Mouse (Mus musculus): Measurements from ENCODE around the gene Ceacam2. TPM values are rescaled to one million over a fixed set of nuclear protein-coding genes. Genes with fewer than 3 reads are reported as not detected.
"Not testable (repeated sequence)": the region's sequence is repeated elsewhere in the genome, so short reads cannot be mapped to it uniquely, and the experiment has no call there.

The Ceacam2 gene
- polyA plus RNA-seq, 1 experiment from 2014 or later = not detected

DNA sequence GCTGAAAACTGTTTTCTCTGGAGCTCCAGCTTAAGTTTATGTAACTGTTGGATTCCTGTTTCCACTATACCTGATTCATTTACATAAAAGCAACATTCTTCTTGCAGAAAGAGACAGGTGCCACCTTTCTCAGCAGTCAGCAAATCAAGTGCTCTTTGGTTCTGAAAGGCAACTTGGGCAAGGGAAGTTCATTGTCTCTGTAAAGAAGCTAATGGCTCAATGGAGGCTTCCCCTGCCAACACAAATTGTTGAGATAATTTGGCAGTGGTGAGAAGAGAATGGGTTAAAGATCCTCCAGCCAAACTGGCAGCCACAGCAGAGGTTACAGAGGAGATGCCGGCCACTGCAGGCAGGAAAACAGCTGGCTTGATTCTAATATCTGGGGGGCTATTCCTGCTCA, 49.0 kb downstream of the Ceacam2 start:
- not testable (repeated sequence) for H3K27me3 ChIP-seq (ENCODE audit: control insufficient read depth, insufficient read depth, low read length); H3K4me2 ChIP-seq; H3K36me3 ChIP-seq (ENCODE audit: control insufficient read depth, insufficient read depth, low read length); H3K9ac ChIP-seq (ENCODE audit: low read length); H3K27ac ChIP-seq (ENCODE audit: low read depth, low read length); H3K4me1 ChIP-seq (ENCODE audit: control insufficient read depth, insufficient read depth, low read length); H3K4me3 ChIP-seq (ENCODE audit: low read depth, low read length); H3K9me3 ChIP-seq (ENCODE audit: control insufficient read depth, low read length); ATAC-seq (ENCODE audit: low FRiP score)
- DNase-seq (ENCODE audit: low spot score, missing footprints) = peak; percentile 12
- WGBS = no CpG with 5 or more reads among the region's 1 CpGs

DNA sequence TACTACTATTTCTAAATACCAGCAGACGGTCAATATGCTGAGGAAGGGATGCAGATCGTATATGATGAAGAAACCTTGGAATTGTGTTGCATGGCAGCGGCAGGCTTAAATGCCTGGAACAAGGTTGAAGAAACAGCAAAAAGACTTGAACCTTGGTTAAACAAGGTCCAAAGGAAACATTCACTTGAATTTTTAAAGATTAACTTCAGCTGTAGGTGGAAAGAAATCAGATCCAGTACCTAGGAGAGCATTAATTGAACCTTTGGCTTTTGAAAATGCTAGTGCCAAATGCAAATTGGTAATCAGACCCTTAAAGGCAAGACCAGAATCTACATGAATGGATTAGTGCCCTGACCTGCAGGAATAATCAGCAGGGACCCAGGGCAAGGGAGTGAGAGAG, 50.3 kb downstream of the Ceacam2 start:
- not testable (repeated sequence) for H3K27ac ChIP-seq (ENCODE audit: low read depth, low read length); H3K27me3 ChIP-seq (ENCODE audit: control insufficient read depth, insufficient read depth, low read length); ATAC-seq (ENCODE audit: low FRiP score); DNase-seq (ENCODE audit: low spot score, missing footprints); H3K4me2 ChIP-seq; H3K4me3 ChIP-seq (ENCODE audit: low read depth, low read length); H3K9ac ChIP-seq (ENCODE audit: low read length); H3K36me3 ChIP-seq (ENCODE audit: control insufficient read depth, insufficient read depth, low read length); H3K9me3 ChIP-seq (ENCODE audit: control insufficient read depth, low read length); H3K4me1 ChIP-seq (ENCODE audit: control insufficient read depth, insufficient read depth, low read length)
- WGBS = 90% methylated on average over 3 of the region's 3 CpGs

GRCm38 (mm10) chr7:25486186-25486585, 53.5 kb downstream of the Ceacam2 start:
- Histone ChIP-seq H3K9ac (ENCODE audit: low read length) (no peak overlapping the region), H3K27me3 (ENCODE audit: control insufficient read depth, insufficient read depth, low read length) (no peaks in the 10 kb centered on the region), H3K4me1 (ENCODE audit: control insufficient read depth, insufficient read depth, low read length) (no peaks in the 10 kb centered on the region), H3K4me2 (no peak overlapping the region), H3K4me3 (ENCODE audit: low read depth, low read length) (no peak overlapping the region), H3K27ac (ENCODE audit: low read depth, low read length) (no peak overlapping the region), H3K36me3 (ENCODE audit: control insufficient read depth, insufficient read depth, low read length) (no peaks in the 10 kb centered on the region), H3K9me3 (ENCODE audit: control insufficient read depth, low read length) (no peaks in the 10 kb centered on the region)
- peak; percentile 59 for DNase-seq (ENCODE audit: low spot score, missing footprints)
- WGBS = 13% methylated on average over 1 of the region's 1 CpGs
- ATAC-seq (ENCODE audit: low FRiP score) = no peak

- no peak overlapping the region for H3K27ac ChIP-seq (ENCODE audit: low read depth, low read length)
- no peaks in the 10 kb centered on the region for H3K4me1 ChIP-seq (ENCODE audit: control insufficient read depth, insufficient read depth, low read length)
- 55% methylated on average over 5 of the region's 5 CpGs for WGBS
- H3K4me3 ChIP-seq (ENCODE audit: low read depth, low read length) = no peak overlapping the region
- H3K9me3 ChIP-seq (ENCODE audit: control insufficient read depth, low read length) = no peaks in the 10 kb centered on the region
- H3K27me3 ChIP-seq (ENCODE audit: control insufficient read depth, insufficient read depth, low read length) = no peaks in the 10 kb centered on the region
- H3K4me2 ChIP-seq = no peak overlapping the region
- H3K9ac ChIP-seq (ENCODE audit: low read length) = no peak overlapping the region
- H3K36me3 ChIP-seq (ENCODE audit: control insufficient read depth, insufficient read depth, low read length) = no peaks in the 10 kb centered on the region
- DNase-seq (ENCODE audit: low spot score, missing footprints) (no peak), ATAC-seq (ENCODE audit: low FRiP score) (no peak)
These were observed 54.6 kb downstream of the Ceacam2 start for GRCm38 (mm10) chr7:25485061-25485460.

GRCm38 (mm10) chr7:25483133-25483735, 56.4 kb downstream of the Ceacam2 start:
- H3K4me1 ChIP-seq (ENCODE audit: control insufficient read depth, insufficient read depth, low read length) = no peaks in the 10 kb centered on the region
- H3K4me3 ChIP-seq (ENCODE audit: low read depth, low read length) = no peak overlapping the region
- no peaks in the 10 kb centered on the region for H3K27me3 ChIP-seq (ENCODE audit: control insufficient read depth, insufficient read depth, low read length)
- DNase-seq (ENCODE audit: low spot score, missing footprints) = peak; percentile 53
- ATAC-seq (ENCODE audit: low FRiP score) = no peak
- WGBS = 79% methylated on average over 8 of the region's 8 CpGs
- no peaks in the 10 kb centered on the region for H3K9me3 ChIP-seq (ENCODE audit: control insufficient read depth, low read length)
- no peaks in the 10 kb centered on the region for H3K36me3 ChIP-seq (ENCODE audit: control insufficient read depth, insufficient read depth, low read length)
- H3K4me2 ChIP-seq = no peak overlapping the region
- H3K27ac ChIP-seq (ENCODE audit: low read depth, low read length) = no peak overlapping the region
- H3K9ac ChIP-seq (ENCODE audit: low read length) = no peak overlapping the region

- ATAC-seq (ENCODE audit: low FRiP score); H3K9me3 ChIP-seq (ENCODE audit: control insufficient read depth, low read length); H3K4me3 ChIP-seq (ENCODE audit: low read depth, low read length); H3K27me3 ChIP-seq (ENCODE audit: control insufficient read depth, insufficient read depth, low read length); H3K4me1 ChIP-seq (ENCODE audit: control insufficient read depth, insufficient read depth, low read length); H3K4me2 ChIP-seq; H3K9ac ChIP-seq (ENCODE audit: low read length); H3K36me3 ChIP-seq (ENCODE audit: control insufficient read depth, insufficient read depth, low read length); H3K27ac ChIP-seq (ENCODE audit: low read depth, low read length): not testable (repeated sequence)
- DNase-seq (ENCODE audit: low spot score, missing footprints) = peak; percentile 66
- WGBS = 69% methylated on average over 8 of the region's 8 CpGs
These were observed 58.9 kb downstream of the Ceacam2 start for GRCm38 (mm10) chr7:25480791-25481190.

DNA sequence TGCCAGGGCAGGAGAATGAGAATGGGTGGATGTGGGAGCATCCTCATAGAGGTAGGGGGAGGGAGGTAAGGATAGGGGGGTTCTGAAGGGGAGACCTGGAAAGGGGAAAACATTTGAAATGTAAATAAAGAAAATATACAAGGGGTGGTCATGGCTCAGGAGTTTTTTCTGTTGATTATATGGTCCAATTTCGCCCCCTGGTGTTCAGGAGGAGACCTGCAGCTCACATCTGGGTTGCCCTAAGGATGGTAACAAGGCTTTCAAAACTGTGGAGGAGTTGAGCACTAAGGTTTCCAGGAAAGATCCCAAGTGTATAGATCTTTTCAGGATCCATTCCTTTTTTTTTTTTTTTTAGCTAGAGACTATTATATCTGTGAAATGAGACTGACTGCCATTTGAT, 60.2 kb downstream of the Ceacam2 start:
- Histone ChIP-seq H3K36me3 (ENCODE audit: control insufficient read depth, insufficient read depth, low read length) (no peaks in the 10 kb centered on the region), H3K4me1 (ENCODE audit: control insufficient read depth, insufficient read depth, low read length) (no peaks in the 10 kb centered on the region), H3K9me3 (ENCODE audit: control insufficient read depth, low read length) (no peaks in the 10 kb centered on the region), H3K27ac (ENCODE audit: low read depth, low read length) (no peak overlapping the region), H3K27me3 (ENCODE audit: control insufficient read depth, insufficient read depth, low read length) (no peaks in the 10 kb centered on the region), H3K9ac (ENCODE audit: low read length) (no peak overlapping the region), H3K4me3 (ENCODE audit: low read depth, low read length) (no peak overlapping the region), H3K4me2 (no peak overlapping the region)
- WGBS = 0% methylated on average over 1 of the region's 1 CpGs
- ATAC-seq (ENCODE audit: low FRiP score) (no peak), DNase-seq (ENCODE audit: low spot score, missing footprints) (peak; percentile 88)

GRCm38 (mm10) chr7:25477752-25478093, 61.9 kb downstream of the Ceacam2 start:
- not testable (repeated sequence) for ATAC-seq (ENCODE audit: low FRiP score); DNase-seq (ENCODE audit: low spot score, missing footprints); H3K4me3 ChIP-seq (ENCODE audit: low read depth, low read length); H3K4me1 ChIP-seq (ENCODE audit: control insufficient read depth, insufficient read depth, low read length); H3K36me3 ChIP-seq (ENCODE audit: control insufficient read depth, insufficient read depth, low read length); H3K9me3 ChIP-seq (ENCODE audit: control insufficient read depth, low read length); H3K9ac ChIP-seq (ENCODE audit: low read length); H3K4me2 ChIP-seq; H3K27me3 ChIP-seq (ENCODE audit: control insufficient read depth, insufficient read depth, low read length); H3K27ac ChIP-seq (ENCODE audit: low read depth, low read length)
- 70% methylated on average over 1 of the region's 2 CpGs for WGBS

DNA sequence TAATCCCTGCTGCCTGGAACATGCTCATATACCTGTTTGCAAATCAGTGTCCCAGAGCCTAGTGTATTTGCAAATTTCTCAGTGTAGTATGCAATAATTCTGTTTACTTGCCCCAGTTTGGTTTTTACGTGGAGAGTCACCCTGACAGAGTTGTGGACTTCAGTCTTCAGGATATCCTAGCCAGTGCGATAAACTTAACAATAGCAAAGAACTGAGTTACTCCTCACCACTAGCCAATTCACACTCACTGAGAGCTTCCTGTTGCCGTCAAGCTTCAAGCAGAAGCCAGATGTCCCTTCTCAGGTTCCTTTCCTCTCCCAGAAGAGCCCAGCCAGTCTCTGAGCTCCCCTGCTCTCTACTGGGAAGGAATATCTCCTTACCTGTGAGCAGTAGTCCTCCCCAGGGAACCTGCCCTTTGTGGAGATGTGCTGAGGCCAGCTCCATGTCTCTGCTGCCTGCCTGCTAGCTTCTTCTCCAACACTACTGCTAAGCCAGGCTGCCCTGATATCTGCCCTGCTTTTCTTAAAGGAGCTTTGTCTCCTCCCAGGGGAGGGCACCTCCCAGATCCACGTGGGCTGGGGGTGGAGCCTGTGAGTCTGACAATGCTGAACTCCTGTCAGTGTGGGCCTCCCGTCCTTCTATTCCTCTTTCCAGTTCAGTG, 62.4 kb downstream of the Ceacam2 start, which contains the start of gene Ceacam1:
Ceacam1 (minus strand) TSS at position 513 of the 661 bp plus-strand sequence.
- not testable (repeated sequence) for H3K4me2 ChIP-seq; H3K27me3 ChIP-seq (ENCODE audit: control insufficient read depth, insufficient read depth, low read length); H3K9me3 ChIP-seq (ENCODE audit: control insufficient read depth, low read length); H3K36me3 ChIP-seq (ENCODE audit: control insufficient read depth, insufficient read depth, low read length); H3K4me1 ChIP-seq (ENCODE audit: control insufficient read depth, insufficient read depth, low read length); H3K27ac ChIP-seq (ENCODE audit: low read depth, low read length); H3K4me3 ChIP-seq (ENCODE audit: low read depth, low read length); DNase-seq (ENCODE audit: low spot score, missing footprints); H3K9ac ChIP-seq (ENCODE audit: low read length); ATAC-seq (ENCODE audit: low FRiP score)
- 48% methylated on average over 5 of the region's 5 CpGs for WGBS

Measured in midbrain, embryonic 11.5 days (tissue).